Mouse (Mus musculus): ENCODE results near the gene Defb41. TPM values are rescaled to one million over a fixed set of nuclear protein-coding genes. Genes with fewer than 3 reads are reported as not detected.

The Defb41 gene
- polyA plus RNA-seq, 1 experiment from 2014 or later: not detected

Other genes with a start within 250 kb of the Defb41 start
- gene Crisp4, start 119.2 kb downstream of the Defb41 start, polyA plus RNA-seq (2016; fragmentation: Nextera tagmentation; extraction: Ambion mirVana): not detected in 2 replicates
- not detected in 2 replicates for gene Defb18, start 27.7 kb downstream of the Defb41 start, polyA plus RNA-seq (2016; fragmentation: Nextera tagmentation; extraction: Ambion mirVana)

Data from hindbrain, embryonic 10.5 days (tissue).